Mouse (Mus musculus) brain, embryonic 14.5 days (tissue): ENCODE results near the gene Socs3.

Experiments used
- CTCF ChIP-seq: fragments of 200-500 bp; IDR thresholded peaks from 2 replicates; pipeline ENCODE4 v1.5.1; 2012; ENCODE audit warnings: inconsistent platforms, mild to moderate bottlenecking, moderate library complexity, borderline replicate concordance; ENCODE audit not compliant: insufficient read depth, insufficient read length; ENCODE audit errors: extremely low read depth
- POLR2A ChIP-seq: fragments of 200-500 bp; IDR thresholded peaks from 2 replicates; pipeline ENCODE4 v1.6.1; 2012; ENCODE audit warnings: mild to moderate bottlenecking, inconsistent platforms, borderline replicate concordance; ENCODE audit not compliant: poor library complexity, insufficient read depth, insufficient read length, severe bottlenecking; ENCODE audit errors: extremely low read depth

DNA sequence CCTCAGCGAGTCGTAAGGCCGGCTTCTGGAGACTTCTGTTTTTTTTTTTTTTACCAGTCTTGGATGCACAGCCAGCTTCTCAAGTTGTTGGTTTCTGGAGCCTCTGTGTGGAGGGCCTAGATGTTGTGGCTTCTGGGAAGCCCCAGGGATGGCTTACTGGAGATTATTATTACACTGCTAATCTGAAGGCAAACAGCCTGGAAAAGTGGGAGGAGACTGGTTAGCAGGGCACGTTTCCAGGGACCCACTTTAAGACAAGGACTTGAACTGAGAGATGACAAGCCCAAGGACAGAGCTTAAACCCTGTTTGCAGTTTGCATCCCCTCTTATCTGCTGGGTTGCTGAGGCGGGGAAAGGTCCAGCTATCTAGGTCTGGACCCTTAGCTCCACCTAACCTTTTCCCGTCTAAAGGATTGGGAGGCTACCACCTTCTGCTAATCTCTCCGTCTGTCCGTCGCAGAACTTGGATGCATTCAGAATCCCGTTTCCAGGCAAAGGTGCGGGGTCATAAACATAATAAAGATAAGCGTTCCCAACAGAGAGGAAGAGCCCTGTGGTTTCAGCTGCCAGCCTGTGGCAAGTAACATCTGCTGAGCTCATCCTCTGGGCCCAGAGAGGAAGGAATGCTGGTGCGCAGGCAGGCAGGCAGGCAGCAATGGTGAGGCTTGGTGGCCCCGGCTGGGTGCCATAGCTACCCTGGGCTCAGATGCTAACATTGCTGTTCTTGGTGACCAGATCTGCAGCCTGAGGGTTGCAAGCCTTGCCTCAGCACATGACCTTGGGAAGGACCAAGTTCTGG lies 4.7 kb upstream of the Socs3 start:
- TF ChIP-seq CTCF (no peak), POLR2A (no peak)
